Mouse (Mus musculus) monocyte, adult 5-6 weeks (primary cell): ENCODE data around the gene Uba1. TPM values are rescaled to one million over a fixed set of nuclear protein-coding genes. Genes with fewer than 3 reads are reported as not detected.
"Not testable (repeated sequence)": the region's sequence is repeated elsewhere in the genome, so short reads cannot be mapped to it uniquely, and the experiment has no call there.

ENCODE experiments used
- ATAC-seq: fragments of 153-309, 156-312 bp; replicated peaks from 2 replicates; pipeline ENCODE4 v1.8.0; 2017; ENCODE audit warnings: mild to moderate bottlenecking; ENCODE audit not compliant: low TSS enrichment, insufficient number of reproducible peaks, severe bottlenecking, poor library complexity, low FRiP score
- total RNA-seq: library from RNA; stranded (forward); fragments of 200-1000, 200-491, 200-594 nt; gene quantifications from 3 replicates; pipeline ENCODE4 v1.2.3, GENCODE M21; 2017

Gene Uba1
- total RNA-seq, 1 experiment from 2014 or later = 147 TPM

GRCm38 (mm10) chrX:20704295-20705082 lies 46.4 kb downstream of the Uba1 start:
- peak; percentile 92 for ATAC-seq

GRCm38 (mm10) chrX:20705083-20705402 lies 46.9 kb downstream of the Uba1 start:
- ATAC-seq = no peak

- ATAC-seq = no peak
Measured at GRCm38 (mm10) chrX:20728681-20729080, 70.6 kb downstream of the Uba1 start.

- ATAC-seq = not testable (repeated sequence)
Measured at GRCm38 (mm10) chrX:20730048-20730447, 71.9 kb downstream of the Uba1 start.

Other genes with a start within 250 kb of the Uba1 start
- 2.2 to 5.3 TPM (median 2.8 TPM) in 3 replicates for gene Jade3, start 232.6 kb upstream of the Uba1 start, total RNA-seq
- not detected in 3 replicates for gene Rgn, start 108.5 kb upstream of the Uba1 start, total RNA-seq
- 29.0 to 47.9 TPM (median 33.5 TPM) in 3 replicates for gene Rbm10, start 40.8 kb upstream of the Uba1 start, total RNA-seq
- gene Ndufb11, start 40.7 kb upstream of the Uba1 start, total RNA-seq = 61.7 to 101 TPM (median 97.4 TPM) in 3 replicates
- 19.4 to 50.3 TPM (median 29.2 TPM) in 3 replicates for gene Cdk16, start 29.6 kb downstream of the Uba1 start, total RNA-seq
- gene Usp11, start 45.6 kb downstream of the Uba1 start, total RNA-seq = 4.3 to 12.9 TPM (median 5.1 TPM) in 3 replicates
- 52.9 to 87.7 TPM (median 65.5 TPM) in 3 replicates for gene Araf, start 139.5 kb downstream of the Uba1 start, total RNA-seq
- not detected in 3 replicates for gene Timp1, start 211.8 kb downstream of the Uba1 start, total RNA-seq